8 mouse cellular contexts compared by ENCODE assay signal in the genomic region with DNA sequence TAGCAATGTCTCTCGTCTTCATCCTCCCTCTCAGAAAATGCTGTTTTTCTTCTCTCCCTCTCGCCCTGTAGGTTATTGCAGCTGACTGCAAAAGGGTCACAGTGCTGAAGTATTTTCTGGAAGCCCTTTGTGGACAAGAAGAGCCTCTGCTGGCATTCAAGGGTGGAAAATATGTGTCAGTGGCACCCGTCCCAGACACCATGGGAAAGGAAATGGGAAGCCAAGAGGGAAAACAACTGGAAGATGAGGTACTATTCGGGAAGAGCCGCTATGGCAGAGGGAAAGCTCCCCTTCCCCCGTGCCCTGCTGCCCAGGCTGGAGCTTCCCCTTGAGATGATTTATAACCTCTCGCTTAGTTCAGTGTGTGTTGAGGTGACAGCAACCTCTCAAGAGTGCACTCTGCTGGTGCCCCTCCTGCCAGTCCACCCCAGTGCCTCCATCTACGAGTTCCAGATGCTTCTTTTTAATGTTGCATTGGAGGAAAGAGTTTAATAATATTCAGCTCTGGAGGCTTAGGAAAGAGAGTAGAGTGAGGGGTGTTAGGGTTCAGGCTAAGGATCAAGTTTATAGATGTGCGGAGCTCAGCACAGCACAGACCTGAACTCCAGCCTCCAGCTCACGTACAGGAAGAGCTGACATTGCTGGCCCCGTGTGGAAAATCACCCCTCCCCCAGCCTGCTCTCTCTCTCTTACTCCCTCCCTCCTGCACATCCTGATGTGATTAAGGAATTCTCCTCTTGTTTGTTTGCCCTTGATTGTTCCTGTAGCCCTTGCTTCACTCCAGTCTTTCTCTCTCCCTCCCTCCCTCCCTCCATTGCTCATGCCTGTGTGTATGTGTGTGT. TPM values are rescaled to one million over a fixed set of nuclear protein-coding genes. Genes with fewer than 3 reads are reported as not detected.
DNase-seq lines count a peak whose midpoint lies in the region; ATAC-seq and TF ChIP-seq lines count a peak whose summit lies in the region.

No protein-coding gene starts in this region.

- no peak for TF ChIP-seq POLR2A in heart, adult 2 months (IDR thresholded peaks at IDR 0.05; ENCODE audit: insufficient read depth, low read depth, low read length)

- H3K27ac ChIP-seq in heart, adult 2 months: peak overlapping the region; percentile 90
- H3K27ac ChIP-seq in lung, embryonic 14.5 days (ENCODE audit: low read depth): peak overlapping the region; percentile 75

- peak; percentile 68 for TF ChIP-seq EP300 in heart, adult 2 months (IDR thresholded peaks at IDR 0.05; ENCODE audit: insufficient read depth, low read depth, low read length)

- H3K4me2 ChIP-seq in lung, embryonic 14.5 days: no peak overlapping the region; the same call in 1 of the 2 replicates

- H3K4me3 ChIP-seq in heart, adult 2 months: no peak overlapping the region
- no peak overlapping the region for H3K4me3 ChIP-seq in lung, embryonic 14.5 days (ENCODE audit: low read depth, low read length)

- peaks cover 22% of the 10 kb centered on the region for H3K36me3 ChIP-seq in heart, adult 2 months (ENCODE audit: control insufficient read depth, insufficient read depth, low read length)
- H3K36me3 ChIP-seq in lung, embryonic 14.5 days (ENCODE audit: insufficient read depth): peaks cover 13% of the 10 kb centered on the region

- WGBS in heart, adult 2 months: 10% methylated on average over 11 of the region's 11 CpGs
- WGBS in lung, embryonic 14.5 days: 13% methylated on average over 11 of the region's 11 CpGs

- peak; percentile 56 for ATAC-seq in lung, embryonic 14.5 days (ENCODE audit: insufficient read depth)

- no peaks in the 10 kb centered on the region for H3K9me3 ChIP-seq in lung, embryonic 14.5 days (ENCODE audit: low read depth, low read length)

- intact Hi-C loops in heart, adult 2 months (cut with DNase I): loop anchor here (2.0 kb wide), 1 partner anchor 29 kb away; a partner anchor contains a TSS

- no peaks in the 10 kb centered on the region for H3K79me2 ChIP-seq in heart, adult 2 months (replicated peaks; ENCODE audit: control insufficient read depth, insufficient read depth, low read length)

- H3K4me1 ChIP-seq in heart, adult 2 months (ENCODE audit: control insufficient read depth, insufficient read depth, low read length): peaks cover 49% of the 10 kb centered on the region
- peaks cover 28% of the 10 kb centered on the region for H3K4me1 ChIP-seq in lung, embryonic 14.5 days (ENCODE audit: insufficient read depth)

- 0 out of 2 replicates have a peak overlapping the region, but pooled peaks have one; percentile 12 for H3K9ac ChIP-seq in heart, adult 2 months (ENCODE audit: low read depth, low read length)
- no peak overlapping the region for H3K9ac ChIP-seq in lung, embryonic 14.5 days

- no peaks in the 10 kb centered on the region for H3K27me3 ChIP-seq in heart, adult 2 months (ENCODE audit: control insufficient read depth, insufficient read depth, low read length)
- no peaks in the 10 kb centered on the region for H3K27me3 ChIP-seq in lung, embryonic 14.5 days (ENCODE audit: insufficient read depth, low read length)

- peak; percentile 41 for TF ChIP-seq CTCF in heart, adult 2 months (IDR thresholded peaks at IDR 0.05)
- TF ChIP-seq CTCF in lung, embryonic 14.5 days (IDR thresholded peaks at IDR 0.05; ENCODE audit: low read depth): no peak

- DNase-seq in Muller cell, postnatal 12 days (ENCODE audit: inconsistent ontology term): peak; percentile 89
- DNase-seq in adrenal gland, postnatal 14 days: peak; percentile 75
- DNase-seq in heart, adult 2 months: peak; percentile 86 to 87
- DNase-seq in kidney, adult 11 months: peak; percentile 57
- peak; percentile 80 for DNase-seq in lung, embryonic 14.5 days
- no peak for DNase-seq in frontal cortex, postnatal 36 days (ENCODE audit: low spot score in 2 of 2)
- no peak for DNase-seq in T-cell, adult 2 months (ENCODE audit: low spot score)
- no peak for DNase-seq in spleen, adult 12 weeks (ENCODE audit: low spot score)

RNA-seq across cellular contexts. Expression of a gene that starts 30.0 kb away (rescaled TPM):
- 14.5 and 17.0 TPM in 2 replicates for total RNA-seq in adrenal gland, postnatal 14 days (2021)
- 10 to 100 TPM; 12.6 to 13.6 TPM for total RNA-seq in heart, adult 2 months (2021)
- polyA plus RNA-seq in heart, adult 2 months (2012; rRNA removed): 15.5 and 19.6 TPM in 2 replicates
- 14.0 and 15.6 TPM in 2 replicates for polyA plus RNA-seq in lung, embryonic 14.5 days (2014; fragmentation: Nextera tagmentation; extraction: Ambion mirVana)

RNA-seq across cellular contexts. Expression of a gene that starts 39.3 kb away (rescaled TPM):
- total RNA-seq in adrenal gland, postnatal 14 days (2021): 14.5 and 15.8 TPM in 2 replicates
- 1 to 10 TPM; 5.7 to 6.1 TPM for total RNA-seq in heart, adult 2 months (2021)
- polyA plus RNA-seq in heart, adult 2 months (2012; rRNA removed): 11.1 and 16.7 TPM in 2 replicates
- 28.6 and 29.9 TPM in 2 replicates for polyA plus RNA-seq in lung, embryonic 14.5 days (2014; fragmentation: Nextera tagmentation; extraction: Ambion mirVana)

RNA-seq across cellular contexts. Expression of a gene that starts 51.7 kb away (rescaled TPM):
- 22.3 and 28.5 TPM in 2 replicates for total RNA-seq in adrenal gland, postnatal 14 days (2021)
- total RNA-seq in heart, adult 2 months (2021): 10 to 100 TPM in 1 of 2 experiments, 1 to 10 TPM in 1; 8.5 to 11.6 TPM
- 21.7 and 32.9 TPM in 2 replicates for polyA plus RNA-seq in heart, adult 2 months (2012; rRNA removed)
- 25.0 and 26.5 TPM in 2 replicates for polyA plus RNA-seq in lung, embryonic 14.5 days (2014; fragmentation: Nextera tagmentation; extraction: Ambion mirVana)

RNA-seq across cellular contexts. Expression of a gene that starts 54.2 kb away (rescaled TPM):
- total RNA-seq in adrenal gland, postnatal 14 days (2021): 29.5 and 32.6 TPM in 2 replicates
- total RNA-seq in heart, adult 2 months (2021): 1 to 10 TPM; 8.4 to 9.4 TPM
- polyA plus RNA-seq in heart, adult 2 months (2012; rRNA removed): 7.5 and 10.4 TPM in 2 replicates
- 1.1 and 1.5 TPM in 2 replicates for polyA plus RNA-seq in lung, embryonic 14.5 days (2014; fragmentation: Nextera tagmentation; extraction: Ambion mirVana)

Comparison
In these comparisons a context has a peak if more than half of its experiments do, and no peak if none do; other contexts are left out.
1. DNase-seq: peak in Muller cell, postnatal 12 days (single experiment), adrenal gland, postnatal 14 days (single experiment), heart, adult 2 months (2 of 2), kidney, adult 11 months (single experiment) and lung, embryonic 14.5 days (single experiment); none in frontal cortex, postnatal 36 days (0 of 2), T-cell, adult 2 months (single experiment) and spleen, adult 12 weeks (single experiment).